Mouse (Mus musculus) G1E (cell line): ENCODE results near the gene Cdk12.

Source experiments
- CTCF ChIP-seq: IDR thresholded peaks from 2 replicates; pipeline ENCODE4 v1.5.1; 2012; ENCODE audit warnings: low read depth, low read length, inconsistent platforms, mixed read lengths
- TAL1 ChIP-seq: conservative IDR thresholded peaks from 2 replicates; pipeline ENCODE4 v1.6.1; 2012; ENCODE audit warnings: low read depth, low read length, inconsistent platforms, mixed read lengths

DNA sequence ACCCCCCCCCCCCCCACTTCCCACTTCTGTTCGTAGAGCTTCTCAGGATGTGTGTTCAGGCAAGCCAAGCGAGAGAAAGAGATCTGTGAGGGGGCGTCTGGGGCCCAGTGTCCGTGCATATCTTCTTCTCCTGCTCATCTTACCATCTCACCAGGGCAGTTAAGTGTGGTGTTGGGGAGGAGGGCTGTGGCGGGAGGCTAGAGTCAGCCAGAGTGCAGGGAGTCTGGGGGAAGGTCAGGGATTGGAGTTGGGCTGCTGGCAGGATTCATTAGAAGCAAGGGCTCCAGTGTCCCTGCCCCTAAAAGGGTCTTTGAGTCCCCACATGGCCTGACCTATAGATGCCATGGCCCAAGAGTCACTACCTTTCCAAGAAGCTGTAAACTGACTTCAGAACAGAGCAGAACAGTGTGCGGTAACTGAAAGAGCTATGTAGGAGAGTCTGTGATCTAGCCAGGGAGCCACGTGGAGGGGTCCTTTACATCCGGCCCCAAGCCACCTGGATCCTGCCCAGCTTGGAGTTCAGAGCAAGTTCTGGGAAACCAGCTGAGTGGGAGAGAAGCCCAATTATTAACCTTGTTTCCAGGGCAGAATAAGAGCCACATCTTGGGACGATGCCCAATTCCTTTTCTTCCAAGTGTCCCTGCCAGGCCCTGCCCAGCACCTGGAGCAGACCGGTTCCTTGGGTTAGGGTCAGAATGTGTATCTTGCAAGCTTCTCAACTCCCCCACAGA is 120.4 kb downstream of the Cdk12 start:
- TF ChIP-seq CTCF (no peak), TAL1 (no peak)
